Comparison of ENCODE assay signal across 8 mouse cellular contexts in genomic region chrX:101638856-101639255, GRCm38 (mm10). TPM values are rescaled to one million over a fixed set of nuclear protein-coding genes. Genes with fewer than 3 reads are reported as not detected.
DNase-seq lines count a peak whose midpoint lies in the region; ATAC-seq and TF ChIP-seq lines count a peak whose summit lies in the region.

No protein-coding gene starts in this region.

- peak overlapping the region; percentile 34 for H3K4me2 ChIP-seq in limb, embryonic 15.5 days

- H3K4me1 ChIP-seq in heart, embryonic 10.5 days: no peaks in the 10 kb centered on the region
- peaks cover 4% of the 10 kb centered on the region; the same call in 1 of the 2 replicates for H3K4me1 ChIP-seq in embryonic fibroblast, embryonic 13.5 days (ENCODE audit: control insufficient read depth, insufficient read depth, low read length)
- H3K4me1 ChIP-seq in limb, embryonic 15.5 days: 0 out of 2 replicates have a peak, but pooled peaks cover 3% of the 10 kb centered on the region

- peak overlapping the region; percentile 91; the same call in 1 of the 2 replicates for H3K27ac ChIP-seq in heart, embryonic 10.5 days
- H3K27ac ChIP-seq in embryonic fibroblast, embryonic 13.5 days (ENCODE audit: insufficient read depth, low read length): peak overlapping the region; percentile 96
- H3K27ac ChIP-seq in limb, embryonic 15.5 days: peak overlapping the region; percentile 65; the same call in 1 of the 2 replicates

- no peak for DNase-seq in heart, embryonic 10.5 days (ENCODE audit: low spot score)
- DNase-seq in heart, adult 8-10 months (ENCODE audit: low spot score): no peak
- peak; percentile 7 for DNase-seq in 3134 (ENCODE audit: extremely low read depth, insufficient read length, low spot score)
- DNase-seq in spleen, postnatal 10 days (ENCODE audit: low spot score in 2 of 2): no peak
- no peak for DNase-seq in layer of hippocampus, postnatal 25 days (ENCODE audit: extremely low spot score in 1 of 2, low spot score in 1 of 2)
- DNase-seq in frontal cortex, postnatal 36 days (ENCODE audit: low spot score in 2 of 2): no peak

- peaks cover 36% of the 10 kb centered on the region; the same call in 1 of the 2 replicates for H3K27me3 ChIP-seq in heart, embryonic 10.5 days (ENCODE audit: insufficient read depth, poor library complexity, severe bottlenecking)
- H3K27me3 ChIP-seq in limb, embryonic 15.5 days: peaks cover 10% of the 10 kb centered on the region

- no peak for ATAC-seq in limb, embryonic 15.5 days (ENCODE audit: insufficient number of reproducible peaks, low FRiP score, low TSS enrichment, low read depth)

- no peak for TF ChIP-seq CTCF in embryonic fibroblast, embryonic 13.5 days (IDR thresholded peaks at IDR 0.05; ENCODE audit: borderline replicate concordance, insufficient read depth, low read length)

- no peak overlapping the region for H3K9ac ChIP-seq in limb, embryonic 15.5 days

- H3K9me3 ChIP-seq in heart, embryonic 10.5 days: no peaks in the 10 kb centered on the region
- no peaks in the 10 kb centered on the region for H3K9me3 ChIP-seq in limb, embryonic 15.5 days

- no peak for TF ChIP-seq POLR2A in embryonic fibroblast, embryonic 13.5 days (IDR thresholded peaks at IDR 0.05; ENCODE audit: low read depth, low read length)

- 39% methylated on average over 3 of the region's 3 CpGs for WGBS in heart, embryonic 10.5 days
- WGBS in limb, embryonic 15.5 days: 26% methylated on average over 3 of the region's 3 CpGs

- peak overlapping the region; percentile 70 for H3K4me3 ChIP-seq in heart, embryonic 10.5 days
- peak overlapping the region; percentile 40; the same call in 1 of the 2 replicates for H3K4me3 ChIP-seq in embryonic fibroblast, embryonic 13.5 days (ENCODE audit: insufficient read depth, low read length)
- peak overlapping the region; percentile 59 for H3K4me3 ChIP-seq in limb, embryonic 15.5 days

- H3K36me3 ChIP-seq in heart, embryonic 10.5 days: peaks cover 2% of the 10 kb centered on the region; the same call in 1 of the 2 replicates
- H3K36me3 ChIP-seq in limb, embryonic 15.5 days: no peaks in the 10 kb centered on the region

RNA-seq across cellular contexts. Expression of gene Ogt, which starts 1.0 kb away (rescaled TPM):
- 98.4 and 117 TPM in 2 replicates for polyA plus RNA-seq in heart, embryonic 10.5 days (2016; fragmentation: Nextera tagmentation; extraction: Ambion mirVana)
- total RNA-seq in heart, adult 8-10 months (2022): 10 to 100 TPM; 53.6 to 66.9 (median 60.0) TPM
- polyA plus RNA-seq in embryonic fibroblast, embryonic 13.5 days (2011; ENCODE audit: insufficient read length, low read depth, missing spikeins): 180 and 247 TPM in 2 replicates
- 143 and 144 TPM in 2 replicates for polyA plus RNA-seq in limb, embryonic 15.5 days (2015; fragmentation: Nextera tagmentation; extraction: Ambion mirVana)
- 100 to 1,000 TPM; 180 to 235 TPM for total RNA-seq in layer of hippocampus, postnatal 25 days (2021)
